ENCODE assay signal across 16 mouse cellular contexts in the genomic region with DNA sequence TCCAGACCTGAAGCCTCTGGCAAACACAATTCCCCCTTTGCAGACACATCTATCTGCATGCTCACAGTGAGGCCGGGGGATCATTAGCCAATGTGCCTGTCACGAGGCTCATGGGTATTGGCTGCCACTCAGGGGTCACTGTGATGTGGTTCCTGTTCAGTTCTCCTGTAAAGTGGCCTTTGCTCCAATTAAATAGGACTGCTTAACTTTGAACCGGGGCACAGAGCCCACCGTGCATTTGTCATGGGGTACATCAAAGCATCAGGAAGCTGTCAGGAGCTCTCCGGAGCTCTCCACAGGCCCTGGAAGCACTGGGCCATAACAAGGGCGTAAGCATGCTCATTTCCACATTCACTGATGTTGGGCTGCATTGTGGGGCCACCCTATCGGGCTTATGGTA. TPM values are rescaled to one million over a fixed set of nuclear protein-coding genes. Genes with fewer than 3 reads are reported as not detected.
DNase-seq lines count a peak whose midpoint lies in the region; ATAC-seq and TF ChIP-seq lines count a peak whose summit lies in the region.
"Had no signal": no experiment of that assay in that cellular context is flagged by ENCODE, and none has a peak within 500 bp of the region (broad histone marks: within the 10 kb centered on the region; RNA-seq: fewer than 3 reads in every experiment).

No protein-coding gene starts in this region.

- ATAC-seq in forebrain, embryonic 14.5 days, result 0 out of 2 replicates have a peak, but pooled peaks have one; percentile 32
- no peak for ATAC-seq in forebrain, embryonic 16.5 days
- no peak for ATAC-seq in hindbrain, postnatal 0 days
- ATAC-seq: Patski had no signal

- 36% methylated on average over 7 of the region's 7 CpGs for WGBS in forebrain, embryonic 14.5 days
- WGBS in forebrain, embryonic 16.5 days, result 23% methylated on average over 7 of the region's 7 CpGs
- WGBS in hindbrain, postnatal 0 days, result 21% methylated on average over 7 of the region's 7 CpGs
- WGBS in limb, embryonic 10.5 days, result 15% methylated on average over 7 of the region's 7 CpGs

- no peaks in the 10 kb centered on the region for H3K4me1 ChIP-seq in forebrain, embryonic 14.5 days (ENCODE audit: control insufficient read depth, insufficient read depth, low read length)
- 0 out of 2 replicates have a peak, but pooled peaks cover 2% of the 10 kb centered on the region for H3K4me1 ChIP-seq in forebrain, embryonic 16.5 days (replicated peaks; ENCODE audit: control insufficient read depth, insufficient read depth, low read length)
- 0 out of 2 replicates have a peak, but pooled peaks cover 3% of the 10 kb centered on the region for H3K4me1 ChIP-seq in hindbrain, postnatal 0 days (ENCODE audit: insufficient read depth, low read length)
- H3K4me1 ChIP-seq in limb, embryonic 10.5 days, result peaks cover 35% of the 10 kb centered on the region
- H3K4me1 ChIP-seq: stomach, embryonic 15.5 days had no signal

- no peak overlapping the region for H3K4me2 ChIP-seq in forebrain, embryonic 14.5 days (ENCODE audit: low read length)
- H3K4me2 ChIP-seq in forebrain, embryonic 16.5 days (ENCODE audit: low read length), result no peak overlapping the region
- H3K4me2 ChIP-seq in hindbrain, postnatal 0 days (ENCODE audit: low read depth, low read length), result no peak overlapping the region
- H3K4me2 ChIP-seq: embryonic facial prominence, embryonic 12.5 days; limb, embryonic 13.5 days; stomach, embryonic 15.5 days had no signal

- no peak for TF ChIP-seq CTCF in brain, embryonic 14.5 days (IDR thresholded peaks at IDR 0.05; ENCODE audit: borderline replicate concordance, extremely low read depth, insufficient read depth, insufficient read length)
- no peak for TF ChIP-seq CTCF in hindbrain, postnatal 0 days (IDR thresholded peaks at IDR 0.05; ENCODE audit: low read depth)

- H3K9ac ChIP-seq in forebrain, embryonic 14.5 days (ENCODE audit: low read length), result no peak overlapping the region
- no peak overlapping the region for H3K9ac ChIP-seq in forebrain, embryonic 16.5 days (replicated peaks; ENCODE audit: low read depth, low read length)
- H3K9ac ChIP-seq in hindbrain, postnatal 0 days (replicated peaks; ENCODE audit: low read length), result 0 out of 2 replicates have a peak overlapping the region, but pooled peaks have one; percentile 3
- H3K9ac ChIP-seq: embryonic facial prominence, embryonic 12.5 days; limb, embryonic 13.5 days; stomach, embryonic 15.5 days had no signal

- peak; percentile 30 for DNase-seq in forebrain, embryonic 14.5 days (ENCODE audit: low spot score)
- DNase-seq in brain, embryonic 14.5 days (ENCODE audit: low read depth), result peak; percentile 57
- DNase-seq in hindbrain, postnatal 0 days (ENCODE audit: low spot score), result peak; percentile 18
- peak; percentile 53 for DNase-seq in limb, embryonic 10.5 days (ENCODE audit: low spot score)
- DNase-seq in adrenal gland, postnatal 14 days, result no peak
- no peak for DNase-seq in left cerebral cortex, adult 11 months (ENCODE audit: low spot score)
- DNase-seq in cerebellum, adult 8-10 months, result no peak
- DNase-seq: cerebellum, adult 9-10 months; heart, adult 11 months; layer of hippocampus, postnatal 36 days; lung, postnatal 4 days had no signal

- no peaks in the 10 kb centered on the region for H3K9me3 ChIP-seq in forebrain, embryonic 14.5 days (replicated peaks; ENCODE audit: control insufficient read depth, low read length)
- H3K9me3 ChIP-seq in forebrain, embryonic 16.5 days (ENCODE audit: control insufficient read depth, low read length), result no peaks in the 10 kb centered on the region
- no peaks in the 10 kb centered on the region for H3K9me3 ChIP-seq in hindbrain, postnatal 0 days (ENCODE audit: low read length)
- no peaks in the 10 kb centered on the region for H3K9me3 ChIP-seq in limb, embryonic 10.5 days (replicated peaks)
- H3K9me3 ChIP-seq: embryonic facial prominence, embryonic 12.5 days; limb, embryonic 13.5 days; stomach, embryonic 15.5 days had no signal

- H3K36me3 ChIP-seq in forebrain, embryonic 14.5 days (ENCODE audit: control insufficient read depth, insufficient read depth, low read length), result no peaks in the 10 kb centered on the region
- H3K36me3 ChIP-seq in forebrain, embryonic 16.5 days (ENCODE audit: control insufficient read depth, insufficient read depth), result no peaks in the 10 kb centered on the region
- no peaks in the 10 kb centered on the region for H3K36me3 ChIP-seq in hindbrain, postnatal 0 days (ENCODE audit: insufficient read depth, low read length)
- H3K36me3 ChIP-seq in limb, embryonic 10.5 days, result no peaks in the 10 kb centered on the region
- H3K36me3 ChIP-seq: embryonic facial prominence, embryonic 12.5 days; limb, embryonic 13.5 days; stomach, embryonic 15.5 days had no signal

- TF ChIP-seq POLR2A in brain, embryonic 14.5 days (IDR thresholded peaks at IDR 0.05; ENCODE audit: borderline replicate concordance, extremely low read depth, insufficient read depth, insufficient read length, poor library complexity, severe bottlenecking), result no peak

- H3K27ac ChIP-seq in forebrain, embryonic 14.5 days (ENCODE audit: low read depth, low read length), result no peak overlapping the region
- no peak overlapping the region for H3K27ac ChIP-seq in forebrain, embryonic 16.5 days (ENCODE audit: low read length)
- H3K27ac ChIP-seq in hindbrain, postnatal 0 days, result no peak overlapping the region
- peak overlapping the region; percentile 54 for H3K27ac ChIP-seq in limb, embryonic 10.5 days
- H3K27ac ChIP-seq: embryonic facial prominence, embryonic 12.5 days; limb, embryonic 13.5 days; stomach, embryonic 15.5 days had no signal

- H3K4me3 ChIP-seq in forebrain, embryonic 14.5 days (ENCODE audit: low read depth, low read length), result no peak overlapping the region
- H3K4me3 ChIP-seq in forebrain, embryonic 16.5 days (replicated peaks; ENCODE audit: low read length), result no peak overlapping the region
- H3K4me3 ChIP-seq in hindbrain, postnatal 0 days (ENCODE audit: low read length), result no peak overlapping the region
- H3K4me3 ChIP-seq in limb, embryonic 10.5 days, result no peak overlapping the region
- H3K4me3 ChIP-seq: embryonic facial prominence, embryonic 12.5 days; limb, embryonic 13.5 days; stomach, embryonic 15.5 days had no signal

- H3K27me3 ChIP-seq in forebrain, embryonic 14.5 days (replicated peaks; ENCODE audit: control insufficient read depth, insufficient read depth, low read length), result no peaks in the 10 kb centered on the region
- no peaks in the 10 kb centered on the region for H3K27me3 ChIP-seq in forebrain, embryonic 16.5 days (replicated peaks; ENCODE audit: control insufficient read depth, insufficient read depth, low read length)
- H3K27me3 ChIP-seq in hindbrain, postnatal 0 days (ENCODE audit: insufficient read depth, low read length), result no peaks in the 10 kb centered on the region
- 0 out of 2 replicates have a peak, but pooled peaks cover 4% of the 10 kb centered on the region for H3K27me3 ChIP-seq in limb, embryonic 10.5 days (ENCODE audit: low read depth, poor library complexity, severe bottlenecking)
- H3K27me3 ChIP-seq: embryonic facial prominence, embryonic 12.5 days; limb, embryonic 13.5 days; Patski; stomach, embryonic 15.5 days had no signal

RNA-seq across cellular contexts. Expression of gene Ntpcr, which starts 13.2 kb away (rescaled TPM):
- 32.8 and 35.4 TPM in 2 replicates for polyA plus RNA-seq in forebrain, embryonic 14.5 days (2014; fragmentation: Nextera tagmentation; extraction: Ambion mirVana)
- polyA plus RNA-seq in forebrain, embryonic 16.5 days (2015; fragmentation: Nextera tagmentation; extraction: Ambion mirVana), result 26.9 and 30.1 TPM in 2 replicates
- polyA plus RNA-seq in brain, embryonic 14.5 days (2012; rRNA removed), result 27.9 and 30.4 TPM in 2 replicates
- 24.9 and 37.1 TPM in 2 replicates for total RNA-seq in hindbrain, postnatal 0 days (2014; rRNA removed)
- 35.1 and 35.2 TPM in 2 replicates for polyA plus RNA-seq in hindbrain, postnatal 0 days (2015; fragmentation: Nextera tagmentation; extraction: Ambion mirVana)
- 18.4 and 20.2 TPM in 2 replicates for polyA plus RNA-seq in limb, embryonic 10.5 days (2016; fragmentation: Nextera tagmentation; extraction: Ambion mirVana)
- total RNA-seq in adrenal gland, postnatal 14 days (2021), result 14.3 TPM in 2 replicates

RNA-seq across cellular contexts. Expression of gene Map10, which starts 47.0 kb away (rescaled TPM):
- polyA plus RNA-seq in forebrain, embryonic 14.5 days (2014; fragmentation: Nextera tagmentation; extraction: Ambion mirVana), result 9.3 and 11.6 TPM in 2 replicates
- 10.7 and 11.7 TPM in 2 replicates for polyA plus RNA-seq in forebrain, embryonic 16.5 days (2015; fragmentation: Nextera tagmentation; extraction: Ambion mirVana)
- polyA plus RNA-seq in brain, embryonic 14.5 days (2012; rRNA removed), result 5.1 and 5.8 TPM in 2 replicates
- 9.7 and 13.4 TPM in 2 replicates for total RNA-seq in hindbrain, postnatal 0 days (2014; rRNA removed)
- 5.5 and 6.3 TPM in 2 replicates for polyA plus RNA-seq in hindbrain, postnatal 0 days (2015; fragmentation: Nextera tagmentation; extraction: Ambion mirVana)
- 5.6 and 7.8 TPM in 2 replicates for polyA plus RNA-seq in limb, embryonic 10.5 days (2016; fragmentation: Nextera tagmentation; extraction: Ambion mirVana)
- total RNA-seq in adrenal gland, postnatal 14 days (2021), result 3.3 and 3.6 TPM in 2 replicates
- polyA plus RNA-seq: Patski had no signal

Comparison
In these comparisons a context has a peak if more than half of its experiments do, and no peak if none do; other contexts are left out.
1. DNase-seq: peak in forebrain, embryonic 14.5 days (single experiment), brain, embryonic 14.5 days (single experiment), hindbrain, postnatal 0 days (single experiment) and limb, embryonic 10.5 days (single experiment); none in adrenal gland, postnatal 14 days (single experiment), left cerebral cortex, adult 11 months (single experiment) and cerebellum, adult 8-10 months (single experiment).